Mouse (Mus musculus) C2C12 (cell line): Measurements from ENCODE around the gene Ptpn3.

ENCODE experiments used
- CEBPB ChIP-seq: IDR thresholded peaks from one replicate; pipeline ENCODE4 v1.6.1; 2011; ENCODE audit warnings: low read depth, mild to moderate bottlenecking, control low read depth, moderate library complexity
- CTCF ChIP-seq: IDR thresholded peaks from one replicate; pipeline ENCODE4 v1.5.1; 2011; ENCODE audit not compliant: control insufficient read depth, insufficient read depth, insufficient read length

- no peak for TF ChIP-seq CTCF
- TF ChIP-seq CEBPB, result no peak
Measured at GRCm38 (mm10) chr4:57244874-57245273, 56.8 kb downstream of the Ptpn3 start.
